Mouse (Mus musculus) hindbrain, embryonic 10.5 days (tissue): ENCODE data around the gene Sema5a. TPM values are rescaled to one million over a fixed set of nuclear protein-coding genes. Genes with fewer than 3 reads are reported as not detected.

ENCODE experiments used
- DNase-seq: peaks from one replicate; pipeline ENCODE4 v3.0.0-alpha.2; 2017; ENCODE audit warnings: low spot score
- H3K27ac ChIP-seq: fragments of 300-500 bp; sonication (generic); 2 replicates; pipeline ENCODE4 v1.5.1; 2016; ENCODE audit warnings: mild to moderate bottlenecking, moderate library complexity
- H3K27me3 ChIP-seq: fragments of 300-500 bp; sonication (generic); 2 replicates; pipeline ENCODE4 v1.6.1; 2016; ENCODE audit warnings: mild to moderate bottlenecking; ENCODE audit not compliant: poor library complexity, insufficient read depth, severe bottlenecking
- H3K36me3 ChIP-seq: fragments of 300-500 bp; sonication (generic); 2 replicates; pipeline ENCODE4 v1.6.1; 2016; ENCODE audit warnings: mild to moderate bottlenecking, moderate library complexity
- H3K4me1 ChIP-seq: fragments of 300-500 bp; sonication (generic); replicated peaks from 2 replicates; pipeline ENCODE4 v1.6.1; 2016; ENCODE audit warnings: mild to moderate bottlenecking
- H3K4me3 ChIP-seq: fragments of 300-500 bp; sonication (generic); 2 replicates; pipeline ENCODE4 v1.5.1; 2016; ENCODE audit warnings: mild to moderate bottlenecking, moderate library complexity
- H3K9me3 ChIP-seq: fragments of 300-500 bp; sonication (generic); 2 replicates; pipeline ENCODE4 v1.6.1; 2016; ENCODE audit warnings: mild to moderate bottlenecking, moderate library complexity
- whole genome bisulfite sequencing: fragments of 180-500 bp; shearing (Covaris S2); methylation state at CpG from one replicate; pipeline ENCODE4 v1.1.7; 2016; 5-methylcytosine and 5-hydroxymethylcytosine counted together
- polyA plus RNA-seq: library from polyadenylated mRNA; unstranded; fragments of >200 nt; fragmentation: Nextera tagmentation; extraction: Ambion mirVana; gene quantifications from 2 replicates; pipeline ENCODE4 v1.2.1, GENCODE M21; 2016

Sema5a gene
- polyA plus RNA-seq, 1 experiment from 2014 or later = 5.0 TPM

GRCm38 (mm10) chr15:32693006-32693405 lies 448.4 kb downstream of the Sema5a start:
- H3K27ac ChIP-seq = no peak overlapping the region
- 91% methylated on average over 2 of the region's 2 CpGs for WGBS
- H3K9me3 ChIP-seq = no peaks in the 10 kb centered on the region
- H3K36me3 ChIP-seq = no peaks in the 10 kb centered on the region
- no peaks in the 10 kb centered on the region for H3K4me1 ChIP-seq
- DNase-seq = no peak
- no peak overlapping the region for H3K4me3 ChIP-seq
- no peaks in the 10 kb centered on the region for H3K27me3 ChIP-seq

GRCm38 (mm10) chr15:32717298-32717985 lies 472.8 kb downstream of the Sema5a start:
- no peaks in the 10 kb centered on the region for H3K9me3 ChIP-seq
- no peak for DNase-seq
- WGBS = 91% methylated on average over 4 of the region's 4 CpGs
- H3K4me1 ChIP-seq = no peaks in the 10 kb centered on the region
- H3K27ac ChIP-seq = no peak overlapping the region
- H3K4me3 ChIP-seq = no peak overlapping the region
- no peaks in the 10 kb centered on the region for H3K36me3 ChIP-seq
- no peaks in the 10 kb centered on the region for H3K27me3 ChIP-seq

GRCm38 (mm10) chr15:32718293-32718963 lies 473.8 kb downstream of the Sema5a start:
- 44% methylated on average over 4 of the region's 4 CpGs for WGBS
- H3K27me3 ChIP-seq = no peaks in the 10 kb centered on the region
- H3K36me3 ChIP-seq = no peaks in the 10 kb centered on the region
- no peaks in the 10 kb centered on the region for H3K9me3 ChIP-seq
- no peak overlapping the region for H3K27ac ChIP-seq
- no peaks in the 10 kb centered on the region for H3K4me1 ChIP-seq
- no peak overlapping the region for H3K4me3 ChIP-seq
- DNase-seq = peak; percentile 70

GRCm38 (mm10) chr15:32718964-32719311 lies 474.3 kb downstream of the Sema5a start:
- Histone ChIP-seq H3K27ac (no peak overlapping the region), H3K4me1 (no peaks in the 10 kb centered on the region), H3K9me3 (no peaks in the 10 kb centered on the region), H3K36me3 (no peaks in the 10 kb centered on the region), H3K27me3 (no peaks in the 10 kb centered on the region), H3K4me3 (no peak overlapping the region)
- WGBS = 96% methylated on average over 1 of the region's 1 CpGs
- no peak for DNase-seq

GRCm38 (mm10) chr15:32730839-32731238 lies 486.2 kb downstream of the Sema5a start:
- Histone ChIP-seq H3K27ac (no peak overlapping the region), H3K36me3 (no peaks in the 10 kb centered on the region), H3K4me3 (no peak overlapping the region), H3K9me3 (no peaks in the 10 kb centered on the region), H3K27me3 (no peaks in the 10 kb centered on the region), H3K4me1 (peaks cover 8% of the 10 kb centered on the region; the same call in 1 of the 2 replicates)
- 37% methylated on average over 3 of the region's 3 CpGs for WGBS
- peak; percentile 28 for DNase-seq

Other genes with a start within 250 kb of the Sema5a start
- gene Tas2r119, start 67.5 kb upstream of the Sema5a start, polyA plus RNA-seq = not detected in 2 replicates